Mouse (Mus musculus): ENCODE results near the gene Mab21l3. TPM values are rescaled to one million over a fixed set of nuclear protein-coding genes. Genes with fewer than 3 reads are reported as not detected.

The Mab21l3 gene
- polyA plus RNA-seq, 1 experiment from 2014 or later: 0.16 TPM

GRCm38 (mm10) chr3:101836532-101836931 is 12.2 kb downstream of the Mab21l3 start:
- Histone ChIP-seq H3K9me3 (ENCODE audit: control insufficient read depth) (no peaks in the 10 kb centered on the region), H3K27me3 (replicated peaks; ENCODE audit: control insufficient read depth, insufficient read depth, low read length) (no peaks in the 10 kb centered on the region), H3K9ac (ENCODE audit: low read depth, low read length) (no peak overlapping the region), H3K4me1 (replicated peaks; ENCODE audit: control insufficient read depth, insufficient read depth, low read length) (peaks cover 3% of the 10 kb centered on the region; the same call in 1 of the 2 replicates), H3K36me3 (ENCODE audit: control insufficient read depth, insufficient read depth) (no peaks in the 10 kb centered on the region), H3K4me2 (replicated peaks; ENCODE audit: low read depth) (peak overlapping the region; percentile 54), H3K27ac (ENCODE audit: low read depth, low read length) (no peak overlapping the region), H3K4me3 (ENCODE audit: low read depth, low read length) (0 out of 2 replicates have a peak overlapping the region, but pooled peaks have one; percentile 17)
- WGBS: 72% methylated on average over 5 of the region's 5 CpGs
- no peak for ATAC-seq
- no peak for TF ChIP-seq CTCF (IDR thresholded peaks at IDR 0.05; ENCODE audit: low read depth)

- Histone ChIP-seq H3K36me3 (ENCODE audit: control insufficient read depth, insufficient read depth) (no peaks in the 10 kb centered on the region), H3K4me1 (replicated peaks; ENCODE audit: control insufficient read depth, insufficient read depth, low read length) (peaks cover 3% of the 10 kb centered on the region; the same call in 1 of the 2 replicates), H3K27me3 (replicated peaks; ENCODE audit: control insufficient read depth, insufficient read depth, low read length) (no peaks in the 10 kb centered on the region), H3K4me2 (replicated peaks; ENCODE audit: low read depth) (peak overlapping the region; percentile 54), H3K9me3 (ENCODE audit: control insufficient read depth) (no peaks in the 10 kb centered on the region), H3K9ac (ENCODE audit: low read depth, low read length) (0 out of 2 replicates have a peak overlapping the region, but pooled peaks have one; percentile 45), H3K4me3 (ENCODE audit: low read depth, low read length) (peak overlapping the region; percentile 17; the same call in 1 of the 2 replicates), H3K27ac (ENCODE audit: low read depth, low read length) (no peak overlapping the region)
- 2% methylated on average over 8 of the region's 8 CpGs for WGBS
- no peak for TF ChIP-seq CTCF (IDR thresholded peaks at IDR 0.05; ENCODE audit: low read depth)
- ATAC-seq: peak; percentile 82
Observed at GRCm38 (mm10) chr3:101836045-101836444, 12.7 kb downstream of the Mab21l3 start.

- no peaks in the 10 kb centered on the region for H3K27me3 ChIP-seq (replicated peaks; ENCODE audit: control insufficient read depth, insufficient read depth, low read length)
- peak; percentile 72 for ATAC-seq
- WGBS: 17% methylated on average over 10 of the region's 10 CpGs
- H3K9ac ChIP-seq (ENCODE audit: low read depth, low read length): no peak overlapping the region
- peak overlapping the region; percentile 24 for H3K4me2 ChIP-seq (replicated peaks; ENCODE audit: low read depth)
- no peaks in the 10 kb centered on the region for H3K9me3 ChIP-seq (ENCODE audit: control insufficient read depth)
- no peaks in the 10 kb centered on the region for H3K36me3 ChIP-seq (ENCODE audit: control insufficient read depth, insufficient read depth)
- H3K4me1 ChIP-seq (replicated peaks; ENCODE audit: control insufficient read depth, insufficient read depth, low read length): peaks cover 10% of the 10 kb centered on the region; the same call in 1 of the 2 replicates
- H3K27ac ChIP-seq (ENCODE audit: low read depth, low read length): peak overlapping the region; percentile 60
- no peak overlapping the region for H3K4me3 ChIP-seq (ENCODE audit: low read depth, low read length)
- no peak for TF ChIP-seq CTCF (IDR thresholded peaks at IDR 0.05; ENCODE audit: low read depth)
Observed at GRCm38 (mm10) chr3:101831189-101831858, 17.4 kb downstream of the Mab21l3 start.

- Histone ChIP-seq H3K9me3 (ENCODE audit: control insufficient read depth) (no peaks in the 10 kb centered on the region), H3K4me2 (replicated peaks; ENCODE audit: low read depth) (no peak overlapping the region), H3K27ac (ENCODE audit: low read depth, low read length) (no peak overlapping the region), H3K4me1 (replicated peaks; ENCODE audit: control insufficient read depth, insufficient read depth, low read length) (peaks cover 10% of the 10 kb centered on the region; the same call in 1 of the 2 replicates), H3K4me3 (ENCODE audit: low read depth, low read length) (no peak overlapping the region), H3K36me3 (ENCODE audit: control insufficient read depth, insufficient read depth) (no peaks in the 10 kb centered on the region), H3K27me3 (replicated peaks; ENCODE audit: control insufficient read depth, insufficient read depth, low read length) (no peaks in the 10 kb centered on the region), H3K9ac (ENCODE audit: low read depth, low read length) (no peak overlapping the region)
- TF ChIP-seq CTCF (IDR thresholded peaks at IDR 0.05; ENCODE audit: low read depth): no peak
- 70% methylated on average over 10 of the region's 10 CpGs for WGBS
- no peak for ATAC-seq
Observed at GRCm38 (mm10) chr3:101829881-101830616, 18.7 kb downstream of the Mab21l3 start.

GRCm38 (mm10) chr3:101828595-101828994 is 20.2 kb downstream of the Mab21l3 start:
- H3K4me2 ChIP-seq (replicated peaks; ENCODE audit: low read depth): no peak overlapping the region
- H3K4me3 ChIP-seq (ENCODE audit: low read depth, low read length): no peak overlapping the region
- H3K4me1 ChIP-seq (replicated peaks; ENCODE audit: control insufficient read depth, insufficient read depth, low read length): peaks cover 10% of the 10 kb centered on the region; the same call in 1 of the 2 replicates
- H3K27ac ChIP-seq (ENCODE audit: low read depth, low read length): no peak overlapping the region
- H3K27me3 ChIP-seq (replicated peaks; ENCODE audit: control insufficient read depth, insufficient read depth, low read length): no peaks in the 10 kb centered on the region
- H3K9me3 ChIP-seq (ENCODE audit: control insufficient read depth): no peaks in the 10 kb centered on the region
- no peak for TF ChIP-seq CTCF (IDR thresholded peaks at IDR 0.05; ENCODE audit: low read depth)
- 32% methylated on average over 3 of the region's 3 CpGs for WGBS
- H3K9ac ChIP-seq (ENCODE audit: low read depth, low read length): no peak overlapping the region
- ATAC-seq: no peak
- no peaks in the 10 kb centered on the region for H3K36me3 ChIP-seq (ENCODE audit: control insufficient read depth, insufficient read depth)

GRCm38 (mm10) chr3:101827220-101827715 is 21.5 kb downstream of the Mab21l3 start:
- Histone ChIP-seq H3K4me3 (ENCODE audit: low read depth, low read length) (no peak overlapping the region), H3K4me1 (replicated peaks; ENCODE audit: control insufficient read depth, insufficient read depth, low read length) (peaks cover 10% of the 10 kb centered on the region; the same call in 1 of the 2 replicates), H3K36me3 (ENCODE audit: control insufficient read depth, insufficient read depth) (no peaks in the 10 kb centered on the region), H3K27me3 (replicated peaks; ENCODE audit: control insufficient read depth, insufficient read depth, low read length) (no peaks in the 10 kb centered on the region), H3K4me2 (replicated peaks; ENCODE audit: low read depth) (no peak overlapping the region), H3K27ac (ENCODE audit: low read depth, low read length) (no peak overlapping the region), H3K9me3 (ENCODE audit: control insufficient read depth) (no peaks in the 10 kb centered on the region), H3K9ac (ENCODE audit: low read depth, low read length) (no peak overlapping the region)
- WGBS: 40% methylated on average over 6 of the region's 6 CpGs
- no peak for TF ChIP-seq CTCF (IDR thresholded peaks at IDR 0.05; ENCODE audit: low read depth)
- peak; percentile 66 for ATAC-seq

All from intestine, postnatal 0 days (tissue).